Mouse (Mus musculus) E14TG2a.4 (cell line): ENCODE results near the gene Trio.

ENCODE experiments used
- CTCF ChIP-seq: conservative IDR thresholded peaks from 2 replicates; pipeline ENCODE4 v1.5.1; 2014; ENCODE audit warnings: low read length
- POU5F1 ChIP-seq: IDR thresholded peaks from 2 replicates; pipeline ENCODE4 v1.6.1; 2014; ENCODE audit warnings: low read length, borderline replicate concordance

- no peak for TF ChIP-seq CTCF
- TF ChIP-seq POU5F1: no peak
Observed at GRCm38 (mm10) chr15:28071601-28072000, 46.0 kb upstream of the Trio start.
